Mouse (Mus musculus): ENCODE measurements at regions not wholly inside any gene's neighbourhood (a gene's known extent, or its start where the extent isn't known, plus 50 kb on each side); places are given as distances from the start of the nearest gene placed in this dataset.

DNA sequence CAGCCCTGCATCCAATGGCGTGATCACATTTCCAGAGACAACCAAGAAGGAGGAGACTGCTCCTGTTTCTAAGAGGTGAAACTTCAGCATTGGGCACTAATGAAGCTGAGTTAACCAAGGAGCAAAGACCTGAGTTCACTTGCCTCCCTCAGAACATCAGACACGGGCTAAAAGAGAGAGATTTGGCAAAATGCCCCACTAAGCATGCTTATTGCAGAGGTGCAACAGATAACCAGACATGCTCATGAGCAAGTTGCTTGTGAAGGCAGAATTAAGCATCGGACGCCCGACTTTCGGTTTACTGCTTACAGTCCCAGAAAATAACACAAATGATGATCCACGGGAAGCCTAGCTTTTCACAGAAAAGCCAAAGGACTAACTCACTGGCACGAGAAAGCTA lies 228.8 kb downstream of the Gm4791 start:
- TF ChIP-seq CTCF (IDR thresholded peaks at IDR 0.05; ENCODE audit: control insufficient read depth, insufficient read depth, insufficient read length) (no peak), USF1 (IDR thresholded peaks at IDR 0.05; ENCODE audit: low read depth) (no peak)
